Comparison of ENCODE assay signal across 23 mouse cellular contexts in genomic region chr10:94047024-94047423, GRCm38 (mm10). TPM values are rescaled to one million over a fixed set of nuclear protein-coding genes. Genes with fewer than 3 reads are reported as not detected.
A peak's percentile ranks its signal among the peaks of the same experiment; 100 is the strongest.
DNase-seq lines count a peak whose midpoint lies in the region; ATAC-seq and TF ChIP-seq lines count a peak whose summit lies in the region.
"Had no signal": no experiment of that assay in that cellular context is flagged by ENCODE, and none has a peak within 500 bp of the region (broad histone marks: within the 10 kb centered on the region; RNA-seq: fewer than 3 reads in every experiment).

No protein-coding gene starts in this region.

- peaks cover 0 to 15% of the 10 kb centered on the region in 2 experiments; a peak in 2 of 4 replicates for H3K36me3 ChIP-seq in MEL (ENCODE audit: control insufficient read depth in 1 of 2, insufficient read depth in 2 of 2, low read length in 2 of 2)
- peaks cover 37% of the 10 kb centered on the region for H3K36me3 ChIP-seq in liver, embryonic 13.5 days

- no peak for TF ChIP-seq POLR2A in MEL (IDR thresholded peaks at IDR 0.05; ENCODE audit: control insufficient read depth in 1 of 2, insufficient read depth in 1 of 2, low read depth in 1 of 2, low read length in 2 of 2, poor library complexity in 1 of 2)

- no peaks in the 10 kb centered on the region for H3K27me3 ChIP-seq in MEL (ENCODE audit: control insufficient read depth in 1 of 2, insufficient read depth in 2 of 2, low read length in 2 of 2)
- H3K27me3 ChIP-seq in liver, embryonic 13.5 days, result no peaks in the 10 kb centered on the region
- H3K27me3 ChIP-seq: forebrain, embryonic 13.5 days; limb, embryonic 13.5 days; lung, embryonic 15.5 days had no signal

- TF ChIP-seq CTCF in layer of hippocampus, adult 2 months (conservative IDR thresholded peaks at IDR 0.05), result no peak
- no peak for TF ChIP-seq CTCF in MEL (IDR thresholded peaks at IDR 0.05 in 2 of 3, conservative IDR thresholded peaks at IDR 0.05 in 1 of 3; ENCODE audit: control insufficient read depth in 1 of 3, insufficient read depth in 1 of 3, low read depth in 2 of 3, low read length in 3 of 3, poor library complexity in 1 of 3, severe bottlenecking in 1 of 3)

- TF ChIP-seq EP300 in MEL (IDR thresholded peaks at IDR 0.05; ENCODE audit: low read depth in 1 of 2, low read length in 2 of 2), result no peak

- H3K9ac ChIP-seq in MEL (ENCODE audit: control insufficient read depth, low read depth, low read length, poor library complexity, severe bottlenecking), result peak overlapping the region; percentile 55
- peak overlapping the region; percentile 0; the same call in 1 of the 2 replicates for H3K9ac ChIP-seq in liver, embryonic 13.5 days
- H3K9ac ChIP-seq: forebrain, embryonic 13.5 days; hindbrain, embryonic 14.5 days; limb, embryonic 13.5 days; lung, embryonic 15.5 days had no signal

- WGBS in liver, embryonic 13.5 days (ENCODE audit: insufficient replicate concordance), result 32% methylated on average over 1 of the region's 1 CpGs

- H3K27ac ChIP-seq in layer of hippocampus, adult 2 months, result 0 out of 2 replicates have a peak overlapping the region, but pooled peaks have one; percentile 25
- H3K27ac ChIP-seq in MEL (ENCODE audit: control insufficient read depth, low read depth, low read length), result peak overlapping the region; percentile 74
- H3K27ac ChIP-seq in liver, embryonic 13.5 days, result peak overlapping the region; percentile 92
- H3K27ac ChIP-seq: forebrain, embryonic 13.5 days; hindbrain, embryonic 14.5 days; limb, embryonic 13.5 days had no signal

- DNase-seq in layer of hippocampus, adult 2 months (ENCODE audit: low spot score in 2 of 2), result no peak
- no peak for DNase-seq in layer of hippocampus, postnatal 36 days
- peak; percentile 70 for DNase-seq in MEL (ENCODE audit: low read depth, low spot score)
- no peak for DNase-seq in liver, embryonic 13.5 days
- DNase-seq in spleen, adult 18-20 months, result no peak
- DNase-seq in left cerebral cortex, adult 8-10 months (ENCODE audit: low spot score in 2 of 2), result no peak
- DNase-seq: adrenal gland, adult 2 months; cerebellum, adult 18-20 months; cerebellum, postnatal 25 days; gastrocnemius, postnatal 36 days; heart, postnatal 36 days; kidney, adult 8-10 months; kidney, postnatal 10 days; lung, postnatal 36 days; thymus, adult 2 months; thymus, postnatal 4 days had no signal

- TF ChIP-seq RAD21 in MEL (IDR thresholded peaks at IDR 0.05; ENCODE audit: low read depth, low read length), result no peak

- H3K4me2 ChIP-seq in liver, embryonic 13.5 days, result peak overlapping the region; percentile 66
- H3K4me2 ChIP-seq: forebrain, embryonic 13.5 days; hindbrain, embryonic 14.5 days; limb, embryonic 13.5 days; lung, embryonic 15.5 days had no signal

- no peak overlapping the region for H3K4me3 ChIP-seq in layer of hippocampus, adult 2 months
- peak overlapping the region; percentile 20 to 39 for H3K4me3 ChIP-seq in MEL (ENCODE audit: control insufficient read depth in 1 of 2, insufficient read depth in 1 of 2, low read depth in 2 of 2, low read length in 2 of 2)
- no peak overlapping the region for H3K4me3 ChIP-seq in liver, embryonic 13.5 days (replicated peaks)
- H3K4me3 ChIP-seq: forebrain, embryonic 13.5 days; limb, embryonic 13.5 days; lung, embryonic 15.5 days had no signal

- peaks cover 6 to 22% of the 10 kb centered on the region in 2 experiments for H3K4me1 ChIP-seq in MEL (ENCODE audit: control insufficient read depth in 1 of 2, insufficient read depth in 2 of 2, low read length in 2 of 2)
- peaks cover 50% of the 10 kb centered on the region for H3K4me1 ChIP-seq in liver, embryonic 13.5 days (replicated peaks)
- H3K4me1 ChIP-seq: forebrain, embryonic 13.5 days had no signal

- H3K9me3 ChIP-seq in MEL (replicated peaks; ENCODE audit: insufficient read depth, low read length), result no peaks in the 10 kb centered on the region
- no peaks in the 10 kb centered on the region for H3K9me3 ChIP-seq in liver, embryonic 13.5 days (replicated peaks)
- H3K9me3 ChIP-seq: forebrain, embryonic 13.5 days; limb, embryonic 13.5 days; lung, embryonic 15.5 days had no signal

- no peaks in the 10 kb centered on the region for H3K79me2 ChIP-seq in MEL (ENCODE audit: control insufficient read depth, insufficient read depth, low read length, poor library complexity)

- no peak for ATAC-seq in liver, embryonic 13.5 days (ENCODE audit: low read depth)
- ATAC-seq in megakaryocyte, adult 5-6 weeks (ENCODE audit: poor library complexity, severe bottlenecking), result peak; percentile 38; the same call in 1 of the 2 replicates
- ATAC-seq: forebrain, embryonic 13.5 days; inflammation-experienced regulatory T-cells, adult 6 months; midbrain, embryonic 16.5 days had no signal

TF ChIP-seq in MEL, 35 proteins besides CTCF, POLR2A, EP300 and RAD21:
- no peak for TF ChIP-seq JUND (IDR thresholded peaks at IDR 0.05; ENCODE audit: low read depth, low read length)
- peak; percentile 63 for TF ChIP-seq HCFC1 (IDR thresholded peaks at IDR 0.05; ENCODE audit: low read depth, low read length)
- TF ChIP-seq TBP (IDR thresholded peaks at IDR 0.05; ENCODE audit: low read depth, low read length), result 0 out of 2 replicates have a peak, but pooled peaks have one; percentile 20
- peak; percentile 19; the same call in 1 of the 2 replicates for TF ChIP-seq NELFE (IDR thresholded peaks at IDR 0.05; ENCODE audit: low read depth, low read length)

RNA-seq across cellular contexts. Expression of gene Fgd6, which starts 11.2 kb away (rescaled TPM):
- 10 to 100 TPM; 10.6 to 12.3 TPM for total RNA-seq in layer of hippocampus, adult 2 months (2021)
- total RNA-seq in layer of hippocampus, postnatal 36 days (2021), result 10 to 100 TPM in 1 of 2 experiments, 1 to 10 TPM in 1; 9.3 to 14.3 TPM
- total RNA-seq in MEL (2012; rRNA removed), result 1.2 and 1.4 TPM in 2 replicates
- 1 to 10 TPM in 1 of 2 experiments, not detected in 1; 2.8 TPM for polyA plus RNA-seq in MEL (2012; ENCODE audit: insufficient read depth in 1 of 2, insufficient read length in 2 of 2, low read depth in 1 of 2, low replicate concordance in 2 of 2, missing spikeins in 1 of 2)
- 2.4 and 3.0 TPM in 2 replicates for polyA plus RNA-seq in liver, embryonic 13.5 days (2015; fragmentation: Nextera tagmentation; extraction: Ambion mirVana)
- total RNA-seq in megakaryocyte, adult 5-6 weeks (2015), result 1.4 and 1.8 TPM in 2 replicates
- 1.1 and 1.5 TPM in 2 replicates for total RNA-seq in megakaryocyte, adult 5-6 weeks (2017)
- 10 to 100 TPM in 2 of 4 experiments, 1 to 10 TPM in 2; 9.3 to 11.6 (median 10.5) TPM for total RNA-seq in left cerebral cortex, adult 8-10 months (2022)

RNA-seq across cellular contexts. Expression of gene Vezt, which starts 11.4 kb away (rescaled TPM):
- 10 to 100 TPM; 58.6 to 69.4 TPM for total RNA-seq in layer of hippocampus, adult 2 months (2021)
- 10 to 100 TPM; 61.6 to 72.6 TPM for total RNA-seq in layer of hippocampus, postnatal 36 days (2021)
- total RNA-seq in MEL (2012; rRNA removed), result 9.5 and 12.6 TPM in 2 replicates
- polyA plus RNA-seq in MEL (2012; ENCODE audit: insufficient read depth in 1 of 2, insufficient read length in 2 of 2, low read depth in 1 of 2, low replicate concordance in 2 of 2, missing spikeins in 1 of 2), result 10 to 100 TPM in 1 of 2 experiments, not detected in 1; 13.5 TPM
- 11.3 and 16.2 TPM in 2 replicates for polyA plus RNA-seq in liver, embryonic 13.5 days (2015; fragmentation: Nextera tagmentation; extraction: Ambion mirVana)
- total RNA-seq in megakaryocyte, adult 5-6 weeks (2015), result 3.8 and 5.0 TPM in 2 replicates
- total RNA-seq in megakaryocyte, adult 5-6 weeks (2017), result 6.6 and 7.7 TPM in 2 replicates
- 10 to 100 TPM; 69.0 to 89.4 (median 83.1) TPM for total RNA-seq in left cerebral cortex, adult 8-10 months (2022)

Comparison
In these comparisons a context has a peak if more than half of its experiments do, and no peak if none do; other contexts are left out.
1. H3K27ac ChIP-seq: peak in every context shown above with its lines; median percentile 92 in liver, embryonic 13.5 days; 74 in MEL; 25 in layer of hippocampus, adult 2 months.
2. H3K4me3 ChIP-seq: peak in MEL (2 of 2); none in layer of hippocampus, adult 2 months (single experiment) and liver, embryonic 13.5 days (single experiment).